Mouse (Mus musculus): ENCODE measurements around the gene Adcyap1. TPM values are rescaled to one million over a fixed set of nuclear protein-coding genes. Genes with fewer than 3 reads are reported as not detected.

Gene Adcyap1
- polyA plus RNA-seq, 2 experiments = 0.50 to 1.2 TPM

- peak; percentile 42 for DNase-seq (ENCODE audit: low spot score)
- Histone ChIP-seq H3K4me3 (replicated peaks; ENCODE audit: low read length) (peak overlapping the region; percentile 38), H3K4me1 (ENCODE audit: control insufficient read depth, insufficient read depth, low read length) (peaks cover 16% of the 10 kb centered on the region; the same call in 1 of the 2 replicates), H3K27ac (replicated peaks; ENCODE audit: low read depth, low read length) (no peak overlapping the region), H3K9me3 (ENCODE audit: control insufficient read depth, low read length) (no peaks in the 10 kb centered on the region), H3K9ac (ENCODE audit: low read depth, low read length, severe bottlenecking) (peak overlapping the region; percentile 3; the same call in 1 of the 2 replicates), H3K4me2 (replicated peaks; ENCODE audit: low read depth, low read length, severe bottlenecking) (peak overlapping the region; percentile 51), H3K27me3 (ENCODE audit: control insufficient read depth, insufficient read depth, low read length) (peaks cover 70% of the 10 kb centered on the region), H3K36me3 (ENCODE audit: control insufficient read depth, insufficient read depth, low read length) (no peaks in the 10 kb centered on the region)
- under 1% methylated on average over 44 of the region's 44 CpGs for WGBS
- ATAC-seq (ENCODE audit: low FRiP score, low read depth) = peak; percentile 65; the same call in 1 of the 2 replicates
- TF ChIP-seq POLR2A (IDR thresholded peaks at IDR 0.05; ENCODE audit: borderline replicate concordance, extremely low read depth, insufficient read depth, insufficient read length) = no peak
These were observed 3.6 kb downstream of the Adcyap1 start for GRCm38 (mm10) chr17:93202165-93203075.

GRCm38 (mm10) chr17:93203076-93204031 is 4.5 kb downstream of the Adcyap1 start:
- no peak for TF ChIP-seq POLR2A (IDR thresholded peaks at IDR 0.05; ENCODE audit: borderline replicate concordance, extremely low read depth, insufficient read depth, insufficient read length)
- peaks cover 16% of the 10 kb centered on the region; the same call in 1 of the 2 replicates for H3K4me1 ChIP-seq (ENCODE audit: control insufficient read depth, insufficient read depth, low read length)
- under 1% methylated on average over 34 of the region's 34 CpGs for WGBS
- H3K9ac ChIP-seq (ENCODE audit: low read depth, low read length, severe bottlenecking) = no peak overlapping the region
- H3K4me2 ChIP-seq (replicated peaks; ENCODE audit: low read depth, low read length, severe bottlenecking) = peak overlapping the region; percentile 51
- H3K4me3 ChIP-seq (replicated peaks; ENCODE audit: low read length) = peak overlapping the region; percentile 38
- DNase-seq (ENCODE audit: low spot score) (no peak), ATAC-seq (ENCODE audit: low FRiP score, low read depth) (no peak)
- peaks cover 64% of the 10 kb centered on the region for H3K27me3 ChIP-seq (ENCODE audit: control insufficient read depth, insufficient read depth, low read length)
- H3K9me3 ChIP-seq (ENCODE audit: control insufficient read depth, low read length) = no peaks in the 10 kb centered on the region
- H3K27ac ChIP-seq (replicated peaks; ENCODE audit: low read depth, low read length) = no peak overlapping the region
- H3K36me3 ChIP-seq (ENCODE audit: control insufficient read depth, insufficient read depth, low read length) = no peaks in the 10 kb centered on the region

GRCm38 (mm10) chr17:93217785-93218184 is 19.0 kb downstream of the Adcyap1 start:
- H3K9me3 ChIP-seq (ENCODE audit: control insufficient read depth, low read length) = no peaks in the 10 kb centered on the region
- peaks cover 5% of the 10 kb centered on the region; the same call in 1 of the 2 replicates for H3K4me1 ChIP-seq (ENCODE audit: control insufficient read depth, insufficient read depth, low read length)
- DNase-seq (ENCODE audit: low spot score) = no peak
- H3K36me3 ChIP-seq (ENCODE audit: control insufficient read depth, insufficient read depth, low read length) = no peaks in the 10 kb centered on the region
- H3K27me3 ChIP-seq (ENCODE audit: control insufficient read depth, insufficient read depth, low read length) = no peaks in the 10 kb centered on the region
- H3K4me2 ChIP-seq (replicated peaks; ENCODE audit: low read depth, low read length, severe bottlenecking) = no peak overlapping the region
- no peak overlapping the region for H3K4me3 ChIP-seq (replicated peaks; ENCODE audit: low read length)
- ATAC-seq (ENCODE audit: low FRiP score, low read depth) = no peak
- H3K27ac ChIP-seq (replicated peaks; ENCODE audit: low read depth, low read length) = no peak overlapping the region
- no peak overlapping the region for H3K9ac ChIP-seq (ENCODE audit: low read depth, low read length, severe bottlenecking)
- no peak for TF ChIP-seq POLR2A (IDR thresholded peaks at IDR 0.05; ENCODE audit: borderline replicate concordance, extremely low read depth, insufficient read depth, insufficient read length)
- WGBS = 50% methylated on average over 6 of the region's 6 CpGs

GRCm38 (mm10) chr17:93218640-93219039 is 19.8 kb downstream of the Adcyap1 start:
- 18% methylated on average over 2 of the region's 2 CpGs for WGBS
- H3K27ac ChIP-seq (replicated peaks; ENCODE audit: low read depth, low read length) = no peak overlapping the region
- peak; percentile 41 for DNase-seq (ENCODE audit: low spot score)
- peaks cover 5% of the 10 kb centered on the region; the same call in 1 of the 2 replicates for H3K4me1 ChIP-seq (ENCODE audit: control insufficient read depth, insufficient read depth, low read length)
- H3K4me2 ChIP-seq (replicated peaks; ENCODE audit: low read depth, low read length, severe bottlenecking) = no peak overlapping the region
- no peaks in the 10 kb centered on the region for H3K27me3 ChIP-seq (ENCODE audit: control insufficient read depth, insufficient read depth, low read length)
- no peak overlapping the region for H3K9ac ChIP-seq (ENCODE audit: low read depth, low read length, severe bottlenecking)
- H3K9me3 ChIP-seq (ENCODE audit: control insufficient read depth, low read length) = no peaks in the 10 kb centered on the region
- H3K36me3 ChIP-seq (ENCODE audit: control insufficient read depth, insufficient read depth, low read length) = no peaks in the 10 kb centered on the region
- no peak for ATAC-seq (ENCODE audit: low FRiP score, low read depth)
- H3K4me3 ChIP-seq (replicated peaks; ENCODE audit: low read length) = no peak overlapping the region
- TF ChIP-seq POLR2A (IDR thresholded peaks at IDR 0.05; ENCODE audit: borderline replicate concordance, extremely low read depth, insufficient read depth, insufficient read length) = no peak

GRCm38 (mm10) chr17:93237355-93237754 is 38.5 kb downstream of the Adcyap1 start:
- Histone ChIP-seq H3K9me3 (ENCODE audit: control insufficient read depth, low read length) (no peaks in the 10 kb centered on the region), H3K4me2 (replicated peaks; ENCODE audit: low read depth, low read length, severe bottlenecking) (no peak overlapping the region), H3K36me3 (ENCODE audit: control insufficient read depth, insufficient read depth, low read length) (no peaks in the 10 kb centered on the region), H3K9ac (ENCODE audit: low read depth, low read length, severe bottlenecking) (no peak overlapping the region), H3K4me3 (replicated peaks; ENCODE audit: low read length) (no peak overlapping the region), H3K27me3 (ENCODE audit: control insufficient read depth, insufficient read depth, low read length) (no peaks in the 10 kb centered on the region), H3K27ac (replicated peaks; ENCODE audit: low read depth, low read length) (no peak overlapping the region), H3K4me1 (ENCODE audit: control insufficient read depth, insufficient read depth, low read length) (no peaks in the 10 kb centered on the region)
- DNase-seq (ENCODE audit: low spot score) = no peak
- no peak for TF ChIP-seq POLR2A (IDR thresholded peaks at IDR 0.05; ENCODE audit: borderline replicate concordance, extremely low read depth, insufficient read depth, insufficient read length)
- ATAC-seq (ENCODE audit: low FRiP score, low read depth) = no peak
